Mouse (Mus musculus): ENCODE measurements around the gene Olfr559.

- TF ChIP-seq POLR2A (IDR thresholded peaks at IDR 0.05; ENCODE audit: extremely low read depth, insufficient read depth, low read length) = no peak
- no peak for TF ChIP-seq CTCF (IDR thresholded peaks at IDR 0.05; ENCODE audit: extremely low read depth, insufficient read depth, low read length)
Measured at GRCm38 (mm10) chr7:102698461-102698860, 28.8 kb downstream of the Olfr559 start.

All from cortical plate, adult 2 months (tissue).